26 mouse cellular contexts compared by ENCODE assay signal in the genomic region with DNA sequence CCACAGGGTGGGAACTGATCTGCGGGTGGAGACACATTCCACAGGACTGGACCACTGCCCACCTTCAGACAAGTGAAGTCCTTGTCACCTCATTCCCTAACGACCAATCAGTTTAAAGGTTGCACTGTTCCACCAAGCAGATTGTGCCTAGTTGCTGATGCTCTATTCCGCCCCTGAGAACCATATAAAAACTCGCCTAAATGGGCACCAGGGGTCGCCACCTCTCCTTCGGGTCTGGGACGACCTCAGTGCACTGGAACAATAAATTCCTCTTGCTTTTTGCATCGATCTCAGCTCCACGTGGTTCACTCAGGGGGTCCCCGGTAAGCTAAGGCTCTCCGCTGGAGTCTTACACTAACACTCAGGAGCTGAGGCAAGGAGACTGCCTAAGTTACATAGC. TPM values are rescaled to one million over a fixed set of nuclear protein-coding genes. Genes with fewer than 3 reads are reported as not detected.
DNase-seq lines count a peak whose midpoint lies in the region; ATAC-seq and TF ChIP-seq lines count a peak whose summit lies in the region.
"Had no signal": no experiment of that assay in that cellular context is flagged by ENCODE, and none has a peak within 500 bp of the region (broad histone marks: within the 10 kb centered on the region; RNA-seq: fewer than 3 reads in every experiment).

No protein-coding gene starts in this region.

- DNase-seq in kidney, postnatal 0 days (ENCODE audit: low spot score): no peak
- no peak for DNase-seq in kidney, adult 8-10 months
- DNase-seq in thymus, postnatal 4 days: peak; percentile 14
- no peak for DNase-seq in thymus, postnatal 0 days (ENCODE audit: low spot score)
- peak; percentile 52 for DNase-seq in NIH3T3 (ENCODE audit: low read depth)
- no peak for DNase-seq in stomach, postnatal 0 days (ENCODE audit: low spot score)
- DNase-seq in urinary bladder, postnatal 10 days (ENCODE audit: low spot score): no peak
- no peak for DNase-seq in hindbrain, embryonic 10.5 days (ENCODE audit: low spot score)
- DNase-seq: adrenal gland, postnatal 14 days; B cell, adult 2 months; cerebellum, adult 2 months; cerebellum, postnatal 25 days; gastrocnemius, postnatal 36 days; heart, adult 2 months; kidney, adult 9 months; kidney, postnatal 36 days; layer of hippocampus, adult 9-11 months; lung, adult 2 months; lung, postnatal 36 days; thymus, postnatal 25 days had no signal

- WGBS in kidney, postnatal 0 days: 60% methylated on average over 11 of the region's 11 CpGs
- whole genome bisulfite sequencing in stomach, postnatal 0 days: 76% methylated on average over 11 of the region's 11 CpGs
- 76% methylated on average over 11 of the region's 11 CpGs for WGBS in hindbrain, embryonic 10.5 days

- H3K9me3 ChIP-seq in kidney, postnatal 0 days (replicated peaks; ENCODE audit: low read length): no peaks in the 10 kb centered on the region
- no peaks in the 10 kb centered on the region for H3K9me3 ChIP-seq in stomach, postnatal 0 days (ENCODE audit: control insufficient read depth, low read length)
- no peaks in the 10 kb centered on the region for H3K9me3 ChIP-seq in hindbrain, embryonic 10.5 days
- H3K9me3 ChIP-seq: embryonic facial prominence, embryonic 13.5 days; forebrain, embryonic 13.5 days; limb, embryonic 10.5 days; megakaryocyte, embryonic 14.5 days had no signal

- H3K4me1 ChIP-seq in kidney, postnatal 0 days (replicated peaks; ENCODE audit: insufficient read depth, low read length): no peaks in the 10 kb centered on the region
- no peaks in the 10 kb centered on the region for H3K4me1 ChIP-seq in stomach, postnatal 0 days (replicated peaks; ENCODE audit: control insufficient read depth, insufficient read depth)
- H3K4me1 ChIP-seq in hindbrain, embryonic 10.5 days (replicated peaks): no peaks in the 10 kb centered on the region
- H3K4me1 ChIP-seq: embryonic facial prominence, embryonic 13.5 days; forebrain, embryonic 13.5 days; limb, embryonic 10.5 days; megakaryocyte, embryonic 14.5 days had no signal

- H3K27me3 ChIP-seq in kidney, postnatal 0 days (ENCODE audit: insufficient read depth, low read length): no peaks in the 10 kb centered on the region
- no peaks in the 10 kb centered on the region for H3K27me3 ChIP-seq in stomach, postnatal 0 days (ENCODE audit: control insufficient read depth, insufficient read depth, low read length)
- no peaks in the 10 kb centered on the region for H3K27me3 ChIP-seq in hindbrain, embryonic 10.5 days (ENCODE audit: insufficient read depth, poor library complexity, severe bottlenecking)
- H3K27me3 ChIP-seq: embryonic facial prominence, embryonic 13.5 days; forebrain, embryonic 13.5 days had no signal

- no peak overlapping the region for H3K9ac ChIP-seq in kidney, postnatal 0 days (ENCODE audit: low read depth, low read length)
- no peak overlapping the region for H3K9ac ChIP-seq in stomach, postnatal 0 days (ENCODE audit: low read length)
- H3K9ac ChIP-seq: embryonic facial prominence, embryonic 13.5 days; forebrain, embryonic 13.5 days; hindbrain, embryonic 14.5 days had no signal

- no peak overlapping the region for H3K4me3 ChIP-seq in kidney, postnatal 0 days (replicated peaks; ENCODE audit: low read depth, low read length)
- H3K4me3 ChIP-seq in stomach, postnatal 0 days (ENCODE audit: low read depth, low read length): no peak overlapping the region
- no peak overlapping the region for H3K4me3 ChIP-seq in hindbrain, embryonic 10.5 days
- H3K4me3 ChIP-seq: embryonic facial prominence, embryonic 13.5 days; forebrain, embryonic 13.5 days; heart, adult 2 months; limb, embryonic 10.5 days; megakaryocyte, embryonic 14.5 days had no signal

- H3K36me3 ChIP-seq in kidney, postnatal 0 days (ENCODE audit: insufficient read depth, low read length): no peaks in the 10 kb centered on the region
- no peaks in the 10 kb centered on the region for H3K36me3 ChIP-seq in stomach, postnatal 0 days (ENCODE audit: control insufficient read depth, insufficient read depth, low read length)
- H3K36me3 ChIP-seq in hindbrain, embryonic 10.5 days: no peaks in the 10 kb centered on the region
- H3K36me3 ChIP-seq: embryonic facial prominence, embryonic 13.5 days; limb, embryonic 10.5 days had no signal

- no peak for ATAC-seq in kidney, postnatal 0 days (replicated peaks; ENCODE audit: low FRiP score, low read depth)
- no peak for ATAC-seq in stomach, postnatal 0 days (ENCODE audit: low FRiP score, low TSS enrichment)
- ATAC-seq: forebrain, embryonic 13.5 days; inflammation-experienced regulatory T-cells, adult 6 months had no signal

- no peak for TF ChIP-seq EP300 in stomach, postnatal 0 days (optimal IDR thresholded peaks at IDR 0.05)

- H3K4me2 ChIP-seq in kidney, postnatal 0 days (ENCODE audit: low read length): no peak overlapping the region
- no peak overlapping the region for H3K4me2 ChIP-seq in stomach, postnatal 0 days (replicated peaks; ENCODE audit: low read depth)
- H3K4me2 ChIP-seq: embryonic facial prominence, embryonic 13.5 days; forebrain, embryonic 13.5 days; hindbrain, embryonic 14.5 days had no signal

- H3K27ac ChIP-seq in kidney, postnatal 0 days: no peak overlapping the region
- no peak overlapping the region for H3K27ac ChIP-seq in stomach, postnatal 0 days (replicated peaks)
- no peak overlapping the region for H3K27ac ChIP-seq in hindbrain, embryonic 10.5 days
- H3K27ac ChIP-seq: embryonic facial prominence, embryonic 13.5 days; forebrain, embryonic 13.5 days; heart, adult 2 months; hindbrain, embryonic 14.5 days; limb, embryonic 10.5 days had no signal

- 0 out of 2 replicates have a peak, but pooled peaks have one; percentile 5 for TF ChIP-seq CTCF in kidney, postnatal 0 days (IDR thresholded peaks at IDR 0.05; ENCODE audit: low read depth)
- peak; percentile 17; the same call in 1 of the 2 replicates for TF ChIP-seq CTCF in stomach, postnatal 0 days (IDR thresholded peaks at IDR 0.05; ENCODE audit: low read depth)

RNA-seq across cellular contexts. Expression of a gene that starts 4.3 kb away (rescaled TPM):
- 13.8 and 13.9 TPM in 2 replicates for polyA plus RNA-seq in kidney, postnatal 0 days (2015; fragmentation: Nextera tagmentation; extraction: Ambion mirVana)
- polyA plus RNA-seq in thymus, postnatal 0 days (2015; fragmentation: Nextera tagmentation; extraction: Ambion mirVana): 9.8 and 10.3 TPM in 2 replicates
- 6.9 and 7.8 TPM in 2 replicates for polyA plus RNA-seq in stomach, postnatal 0 days (2015; fragmentation: Nextera tagmentation; extraction: Ambion mirVana)
- 16.5 and 16.6 TPM in 2 replicates for polyA plus RNA-seq in hindbrain, embryonic 10.5 days (2016; fragmentation: Nextera tagmentation; extraction: Ambion mirVana)

Comparison
In these comparisons a context has a peak if more than half of its experiments do, and no peak if none do; other contexts are left out.
1. DNase-seq: peak in thymus, postnatal 4 days (single experiment) and NIH3T3 (single experiment); none in kidney, postnatal 0 days (single experiment), kidney, adult 8-10 months (0 of 2), thymus, postnatal 0 days (single experiment), stomach, postnatal 0 days (single experiment), urinary bladder, postnatal 10 days (single experiment) and hindbrain, embryonic 10.5 days (single experiment).